ENCODE assay signal across 14 mouse cellular contexts in the genomic region with DNA sequence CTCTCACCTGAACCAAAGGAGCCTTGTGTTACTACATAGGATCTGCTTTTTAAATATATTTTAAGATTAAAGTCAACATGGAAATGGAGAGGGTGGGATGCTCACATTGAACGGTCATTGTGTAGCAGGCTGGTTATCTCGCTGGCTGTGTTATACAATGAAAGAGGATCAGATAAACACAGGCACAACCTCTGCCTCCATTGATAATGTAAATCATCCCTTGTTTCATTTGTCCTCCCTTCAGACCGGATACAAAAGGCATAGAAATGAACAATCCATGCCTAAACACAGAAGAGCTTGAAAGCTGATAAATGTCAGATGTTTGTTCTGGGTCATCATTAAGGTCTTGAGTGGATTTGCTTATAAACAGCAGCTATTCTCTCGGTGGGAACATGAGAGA.
"Had no signal": no experiment of that assay in that cellular context is flagged by ENCODE, and none has a peak within 500 bp of the region (broad histone marks: within the 10 kb centered on the region; RNA-seq: fewer than 3 reads in every experiment).

No protein-coding gene starts in this region.

- DNase-seq: kidney, adult 18-20 months; kidney, postnatal 14 days; right cerebral cortex, postnatal 14 days; thymus, adult 2 months; thymus, postnatal 25 days had no signal

- H3K36me3 ChIP-seq: intestine, embryonic 15.5 days; limb, embryonic 10.5 days; liver, embryonic 15.5 days; lung, embryonic 15.5 days; midbrain, embryonic 10.5 days; midbrain, embryonic 15.5 days; stomach, embryonic 15.5 days had no signal

- H3K27ac ChIP-seq: intestine, embryonic 15.5 days; left cerebral cortex, adult 2 months; limb, embryonic 10.5 days; liver, embryonic 15.5 days; lung, embryonic 15.5 days; midbrain, embryonic 15.5 days; stomach, embryonic 15.5 days had no signal

- H3K9ac ChIP-seq: intestine, embryonic 15.5 days; liver, embryonic 15.5 days; lung, embryonic 15.5 days; midbrain, embryonic 15.5 days; stomach, embryonic 15.5 days had no signal

- H3K4me2 ChIP-seq: intestine, embryonic 15.5 days; liver, embryonic 11.5 days; liver, embryonic 15.5 days; lung, embryonic 15.5 days; midbrain, embryonic 15.5 days; stomach, embryonic 15.5 days had no signal

- H3K9me3 ChIP-seq: intestine, embryonic 15.5 days; limb, embryonic 10.5 days; liver, embryonic 15.5 days; lung, embryonic 15.5 days; midbrain, embryonic 10.5 days; midbrain, embryonic 15.5 days; stomach, embryonic 15.5 days had no signal

- H3K4me1 ChIP-seq: intestine, embryonic 15.5 days; liver, embryonic 15.5 days; midbrain, embryonic 15.5 days; stomach, embryonic 15.5 days had no signal

- H3K27me3 ChIP-seq: intestine, embryonic 15.5 days; liver, embryonic 15.5 days; lung, embryonic 15.5 days; midbrain, embryonic 15.5 days; stomach, embryonic 15.5 days had no signal

- ATAC-seq: intestine, embryonic 15.5 days; midbrain, embryonic 15.5 days had no signal

- H3K4me3 ChIP-seq: intestine, embryonic 15.5 days; left cerebral cortex, adult 2 months; limb, embryonic 10.5 days; liver, embryonic 15.5 days; lung, embryonic 15.5 days; midbrain, embryonic 10.5 days; midbrain, embryonic 15.5 days; stomach, embryonic 15.5 days had no signal
